Mouse (Mus musculus) brain, embryonic 14.5 days (tissue): ENCODE data around the gene Skor1.

Experiments used
- CTCF ChIP-seq: fragments of 200-500 bp; IDR thresholded peaks from 2 replicates; pipeline ENCODE4 v1.5.1; 2012; ENCODE audit warnings: inconsistent platforms, mild to moderate bottlenecking, moderate library complexity, borderline replicate concordance; ENCODE audit not compliant: insufficient read depth, insufficient read length; ENCODE audit errors: extremely low read depth
- POLR2A ChIP-seq: fragments of 200-500 bp; IDR thresholded peaks from 2 replicates; pipeline ENCODE4 v1.6.1; 2012; ENCODE audit warnings: mild to moderate bottlenecking, inconsistent platforms, borderline replicate concordance; ENCODE audit not compliant: poor library complexity, insufficient read depth, insufficient read length, severe bottlenecking; ENCODE audit errors: extremely low read depth

DNA sequence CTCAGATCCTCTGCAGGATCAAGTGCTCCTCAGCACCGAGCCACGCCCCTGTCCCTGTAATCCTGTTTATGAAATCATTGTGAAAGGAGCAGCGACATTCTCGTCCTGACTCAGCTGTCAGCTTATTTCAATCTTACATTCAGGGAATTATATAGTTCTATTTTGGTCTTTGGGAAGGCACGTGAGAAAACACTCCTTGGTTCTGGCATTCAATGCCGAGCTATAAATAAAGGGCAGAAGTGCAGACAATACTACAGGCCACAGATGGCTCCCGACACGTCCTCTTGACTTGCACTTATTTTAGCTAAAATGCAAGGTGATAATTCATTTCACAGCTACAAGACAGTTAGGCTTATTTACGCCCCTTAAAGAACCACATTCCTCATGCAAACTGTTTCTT lies 46.0 kb upstream of the Skor1 start:
- TF ChIP-seq CTCF = no peak
- no peak for TF ChIP-seq POLR2A
